Mouse (Mus musculus) cortical plate, adult 2 months (tissue): ENCODE results near the gene Jun.

Source experiments
- CTCF ChIP-seq: fragments of 200-500 bp; IDR thresholded peaks from 2 replicates; pipeline ENCODE4 v1.5.1; 2011; ENCODE audit warnings: mild to moderate bottlenecking, control low read depth, low read length; ENCODE audit not compliant: insufficient read depth; ENCODE audit errors: extremely low read depth
- POLR2A ChIP-seq: fragments of 200-500 bp; IDR thresholded peaks from 2 replicates; pipeline ENCODE4 v1.6.1; 2011; ENCODE audit warnings: mild to moderate bottlenecking, low read length, control low read depth; ENCODE audit not compliant: insufficient read depth; ENCODE audit errors: extremely low read depth

DNA sequence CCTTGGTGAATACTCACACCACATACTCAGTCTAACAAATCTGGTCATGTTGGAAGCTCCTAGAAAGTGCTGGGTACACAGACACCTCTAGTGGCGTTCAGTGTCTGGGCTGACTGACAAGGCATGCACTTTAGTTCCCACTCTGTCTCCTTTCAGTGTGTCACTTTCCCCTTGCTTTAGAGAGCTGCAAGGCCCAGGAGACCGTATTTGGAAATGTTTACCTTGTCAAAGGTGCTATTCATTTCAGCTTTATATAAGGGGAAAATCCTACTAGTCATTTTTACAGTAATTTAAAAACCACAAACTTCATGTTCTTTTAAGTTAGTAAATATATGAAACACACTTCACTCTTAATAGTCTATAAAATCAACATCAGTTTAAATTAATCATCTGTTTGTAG is 44.7 kb upstream of the Jun start:
- TF ChIP-seq POLR2A, result no peak
- TF ChIP-seq CTCF, result no peak
